Mouse (Mus musculus) E14TG2a.4 (cell line): ENCODE data around the gene Olfr288.

ENCODE experiments used
- CTCF ChIP-seq: conservative IDR thresholded peaks from 2 replicates; pipeline ENCODE4 v1.5.1; 2014; ENCODE audit warnings: low read length
- POU5F1 ChIP-seq: IDR thresholded peaks from 2 replicates; pipeline ENCODE4 v1.6.1; 2014; ENCODE audit warnings: low read length, borderline replicate concordance

GRCm38 (mm10) chr15:98170917-98171316 is 24.4 kb downstream of the Olfr288 start:
- TF ChIP-seq CTCF (no peak), POU5F1 (no peak)
